Mouse (Mus musculus) fat pad, adult 2 months (tissue): ENCODE data around the gene Kcnj10.
A peak's percentile ranks its signal among the peaks of the same experiment; 100 is the strongest.

Experiments used
- DNase-seq: peaks from one replicate; pipeline ENCODE4 v3.0.0-alpha.2; 2011; ENCODE audit warnings: low read depth, low spot score; ENCODE audit errors: extremely low read depth

The Kcnj10 gene

DNA sequence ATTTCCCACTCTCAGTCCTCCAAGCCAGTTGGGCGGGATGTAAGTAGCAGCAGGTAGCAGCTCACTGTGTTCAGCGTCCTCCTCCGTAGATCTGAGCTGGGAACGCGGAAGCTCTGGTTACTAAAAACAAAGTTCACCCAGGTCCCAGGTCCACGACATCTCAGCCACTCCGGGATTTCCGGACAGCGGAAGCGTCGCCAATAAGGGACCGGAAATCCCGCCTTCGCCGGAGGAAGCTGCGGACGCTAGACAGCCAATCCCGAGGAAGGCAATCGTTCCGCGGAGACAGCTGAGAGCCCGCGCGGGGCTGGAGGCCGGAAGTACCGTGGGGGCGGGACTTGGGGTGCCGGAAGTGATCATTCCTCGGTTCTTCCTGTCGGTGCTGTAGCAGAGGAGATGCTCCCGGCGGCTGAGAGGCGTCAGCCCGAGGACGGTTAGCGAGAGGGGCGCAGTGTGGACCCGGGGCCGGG is 35.2 kb downstream of the Kcnj10 start, which contains the start of gene Pigm:
Gene Pigm, plus strand, starts transcription at position 349 of the 470 bp plus-strand sequence.
- peak; percentile 86 for DNase-seq

DNA sequence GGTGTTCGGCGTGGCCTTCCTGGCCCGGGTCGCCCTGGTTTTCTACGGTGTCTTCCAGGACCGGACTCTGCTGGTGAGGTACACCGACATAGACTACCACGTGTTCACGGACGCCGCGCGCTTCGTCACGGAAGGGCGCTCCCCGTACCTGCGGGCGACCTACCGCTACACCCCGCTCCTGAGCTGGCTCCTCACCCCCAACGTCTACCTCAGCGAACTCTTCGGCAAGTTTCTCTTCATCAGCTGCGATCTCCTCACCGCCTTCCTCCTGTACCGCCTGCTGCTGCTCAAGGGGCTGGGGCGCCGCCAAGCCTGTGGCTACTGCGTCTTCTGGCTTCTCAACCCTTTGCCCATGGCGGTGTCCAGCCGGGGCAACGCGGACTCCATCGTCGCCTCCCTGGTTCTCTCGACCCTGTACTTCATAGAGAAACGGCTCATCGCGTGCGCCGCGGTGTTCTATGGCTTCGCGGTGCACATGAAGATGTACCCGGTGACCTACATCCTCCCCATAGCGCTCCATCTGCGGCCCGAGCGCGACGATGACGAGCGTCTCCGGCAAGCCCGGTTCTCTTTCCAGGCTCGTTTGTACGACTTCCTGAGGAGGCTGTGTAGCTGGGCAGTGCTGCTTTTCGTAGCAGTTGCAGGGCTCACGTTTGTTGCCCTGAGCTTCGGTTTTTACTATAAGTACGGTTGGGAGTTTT is 35.9 kb downstream of the Kcnj10 start:
- no peak for DNase-seq

DNA sequence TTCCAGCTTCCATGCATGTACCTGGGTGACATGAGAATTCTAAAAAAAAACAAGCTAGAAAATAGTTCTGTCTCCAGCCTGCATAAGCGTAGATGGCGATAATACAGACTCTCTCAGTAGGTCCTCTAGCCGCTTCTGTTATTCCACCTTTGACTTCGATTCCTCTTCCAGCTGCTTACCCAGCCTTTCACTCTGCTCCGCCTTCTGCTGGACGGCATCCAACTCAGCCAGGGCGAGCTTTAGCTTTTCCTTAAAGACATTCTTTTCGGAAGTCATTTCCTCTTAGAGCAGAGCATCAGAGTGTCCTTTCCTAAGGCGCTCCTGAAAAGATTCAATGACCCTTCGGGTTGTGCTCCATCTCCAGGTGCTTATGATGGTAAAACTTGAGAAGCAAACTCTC is 39.1 kb downstream of the Kcnj10 start:
- no peak for DNase-seq

DNA sequence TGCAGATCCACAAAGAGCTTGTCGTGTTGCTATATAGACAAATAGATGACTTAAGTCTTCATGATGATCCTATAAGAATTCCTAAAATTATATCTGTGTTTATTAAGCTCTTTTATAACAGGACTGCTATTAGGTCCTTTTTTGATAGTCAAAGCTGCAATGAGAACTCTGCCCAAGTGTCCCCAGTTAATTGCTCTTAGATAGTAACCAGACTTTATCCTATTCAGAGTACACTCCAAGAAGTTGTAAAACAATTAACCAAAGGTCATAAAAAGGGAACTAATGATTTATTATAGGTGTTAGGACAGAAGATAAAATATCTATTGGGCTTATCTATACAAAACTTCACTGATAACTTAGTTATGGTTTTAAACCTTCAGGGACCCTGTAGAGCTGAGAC is 41.1 kb downstream of the Kcnj10 start:
- no peak for DNase-seq

DNA sequence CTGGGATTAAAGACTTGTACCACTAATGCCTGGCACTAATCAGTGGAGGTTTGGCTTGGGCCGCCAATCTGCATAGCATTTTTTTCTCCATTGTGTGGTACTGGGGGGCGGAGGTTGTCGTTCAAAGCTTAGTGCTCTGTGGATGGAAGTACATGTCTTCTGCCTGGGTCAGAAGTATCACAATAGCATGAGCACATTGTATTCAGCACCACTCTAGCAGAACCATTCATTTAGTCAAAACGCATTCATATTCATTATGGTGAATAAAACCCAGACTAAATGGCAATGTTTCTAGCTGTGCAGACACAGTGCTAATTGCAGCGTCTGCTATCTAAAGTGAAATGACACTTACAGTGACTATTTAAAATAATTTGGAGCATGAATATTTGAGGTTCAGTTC is 46.2 kb downstream of the Kcnj10 start:
- no peak for DNase-seq

DNA sequence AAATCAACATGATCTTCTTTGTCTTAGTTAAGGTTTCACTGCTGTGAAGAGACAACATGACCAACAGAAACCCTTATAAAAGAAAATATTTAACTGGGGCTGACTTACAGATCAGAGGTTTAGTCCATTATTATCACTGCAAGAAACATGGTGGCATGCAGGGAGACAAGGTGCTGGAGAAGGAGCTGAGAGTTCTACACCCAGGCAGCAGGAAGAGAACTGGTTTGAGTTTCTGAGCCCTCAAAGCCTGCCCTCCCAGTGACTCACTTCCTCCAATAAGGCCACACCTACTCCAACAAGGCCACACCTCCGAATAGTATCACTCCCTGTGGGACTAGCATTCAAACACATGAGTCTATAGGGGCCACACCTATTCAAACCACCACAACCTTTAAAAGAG is 49.8 kb downstream of the Kcnj10 start:
- no peak for DNase-seq

DNA sequence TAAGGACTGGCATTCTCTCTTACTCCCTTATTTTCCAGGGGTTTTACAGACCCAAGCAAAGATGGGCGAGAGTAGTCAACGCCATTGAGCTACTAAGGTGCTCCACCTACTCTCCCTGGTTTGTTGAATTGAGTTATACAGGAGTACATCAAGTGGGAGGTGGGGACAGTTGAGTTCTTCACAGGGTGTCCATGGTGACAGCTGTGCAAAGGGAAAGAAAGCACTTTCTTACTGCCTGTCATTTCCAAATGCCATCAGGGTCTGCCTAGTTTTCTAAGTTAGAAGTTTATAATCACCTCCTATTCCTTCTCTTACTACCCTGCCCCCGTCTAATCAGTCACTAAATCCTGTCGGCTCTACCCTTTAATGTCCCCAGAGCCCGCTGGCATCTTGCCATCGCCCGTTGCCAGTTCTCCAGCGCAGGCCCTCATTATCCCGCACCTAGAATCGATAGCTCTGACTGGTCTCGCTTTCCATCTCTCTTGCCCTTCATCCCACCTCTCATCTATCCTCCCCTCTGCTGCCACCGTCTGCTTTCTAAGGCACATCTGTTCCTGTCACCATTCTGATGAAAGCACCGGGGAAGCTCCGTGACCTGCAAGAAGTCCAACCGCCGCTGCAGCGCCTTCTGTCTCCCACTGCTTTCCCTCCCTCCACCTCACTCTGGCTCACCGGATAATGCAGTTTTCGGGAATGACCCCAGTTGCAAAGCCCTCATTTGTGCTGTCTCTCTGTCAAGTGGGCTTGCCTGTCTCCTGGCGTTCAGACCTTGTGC is 51.0 kb downstream of the Kcnj10 start:
- DNase-seq, result no peak

DNA sequence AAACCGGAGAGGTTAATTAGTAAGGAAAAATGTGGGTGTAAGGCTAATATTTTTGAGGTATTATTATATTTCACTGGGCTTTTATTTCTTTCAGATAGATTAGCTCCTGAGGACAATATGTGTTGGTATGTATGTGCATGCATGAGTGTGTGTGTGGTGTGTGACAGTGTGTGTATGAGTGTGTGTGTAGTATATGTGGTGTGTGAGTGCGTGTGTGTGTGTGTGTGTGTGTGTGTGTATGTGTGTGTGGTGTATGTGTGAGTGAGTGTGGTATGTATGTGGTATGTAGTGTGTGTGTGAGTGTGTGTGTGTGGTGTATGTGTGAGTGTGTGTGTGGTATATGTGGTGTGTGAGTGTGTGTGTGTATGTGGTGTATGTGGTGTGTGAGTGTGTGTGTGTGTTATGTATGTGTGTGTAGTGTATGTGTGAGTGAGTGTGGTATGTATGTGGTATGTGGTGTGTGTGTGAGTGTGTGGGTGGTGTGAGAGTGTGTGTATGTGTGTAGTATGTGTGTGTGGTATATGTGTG is 51.7 kb downstream of the Kcnj10 start:
- DNase-seq, result no peak

DNA sequence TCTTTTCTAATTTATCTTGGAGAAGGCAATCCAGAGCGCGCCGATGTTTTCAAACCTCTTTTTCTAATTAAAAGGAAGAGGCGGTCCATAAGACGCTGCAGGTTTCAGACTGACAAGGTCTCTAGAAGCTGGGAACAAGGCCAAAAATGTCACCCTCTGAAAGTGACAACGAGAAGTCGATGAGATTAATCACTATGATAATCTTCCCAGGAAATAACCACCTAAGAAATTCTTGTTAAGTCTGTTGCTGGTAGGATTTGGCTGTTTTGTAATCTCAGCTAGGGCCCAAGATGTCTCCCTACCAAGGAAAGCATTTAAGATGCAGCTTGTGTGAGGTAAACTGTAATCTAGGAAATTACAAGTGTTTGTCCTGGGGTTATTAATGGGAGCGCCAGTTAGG is 52.7 kb downstream of the Kcnj10 start:
- no peak for DNase-seq

DNA sequence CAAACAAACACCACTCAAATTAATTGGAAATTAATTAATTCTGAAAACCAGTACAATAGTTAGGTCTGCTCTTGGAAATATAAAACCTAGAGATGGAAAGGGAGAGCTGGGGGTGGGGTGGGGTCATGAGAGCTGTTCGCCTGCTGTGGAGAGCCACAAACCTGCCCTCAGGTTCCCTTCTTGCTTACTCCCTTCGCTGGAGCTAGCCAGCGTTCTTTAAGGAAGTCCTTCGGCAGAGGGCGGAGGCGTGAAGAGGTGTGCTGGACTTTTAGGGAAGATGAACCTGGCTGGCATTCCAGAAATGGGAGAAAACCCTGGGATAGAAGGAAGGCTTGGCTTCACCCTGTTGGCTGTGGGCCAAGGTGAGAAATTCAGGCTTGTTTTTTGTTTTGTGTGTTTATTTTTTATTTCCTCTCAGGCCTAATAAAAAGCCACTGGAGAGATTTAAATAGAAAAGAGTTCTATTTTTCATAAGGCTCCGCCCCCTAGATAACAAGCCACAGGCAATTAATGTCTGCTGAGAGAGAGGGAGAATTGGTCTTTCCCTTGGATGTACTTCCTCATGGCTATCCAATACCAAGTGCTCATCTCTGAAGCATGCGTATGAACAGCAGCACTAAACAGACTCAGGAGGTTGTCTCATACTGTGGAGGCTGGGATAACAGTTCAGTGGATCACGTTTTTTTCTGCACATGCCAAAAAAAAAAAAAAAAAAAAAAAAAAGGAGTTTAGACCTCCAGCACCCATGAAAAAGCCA is 56.2 kb downstream of the Kcnj10 start:
- no peak for DNase-seq

DNA sequence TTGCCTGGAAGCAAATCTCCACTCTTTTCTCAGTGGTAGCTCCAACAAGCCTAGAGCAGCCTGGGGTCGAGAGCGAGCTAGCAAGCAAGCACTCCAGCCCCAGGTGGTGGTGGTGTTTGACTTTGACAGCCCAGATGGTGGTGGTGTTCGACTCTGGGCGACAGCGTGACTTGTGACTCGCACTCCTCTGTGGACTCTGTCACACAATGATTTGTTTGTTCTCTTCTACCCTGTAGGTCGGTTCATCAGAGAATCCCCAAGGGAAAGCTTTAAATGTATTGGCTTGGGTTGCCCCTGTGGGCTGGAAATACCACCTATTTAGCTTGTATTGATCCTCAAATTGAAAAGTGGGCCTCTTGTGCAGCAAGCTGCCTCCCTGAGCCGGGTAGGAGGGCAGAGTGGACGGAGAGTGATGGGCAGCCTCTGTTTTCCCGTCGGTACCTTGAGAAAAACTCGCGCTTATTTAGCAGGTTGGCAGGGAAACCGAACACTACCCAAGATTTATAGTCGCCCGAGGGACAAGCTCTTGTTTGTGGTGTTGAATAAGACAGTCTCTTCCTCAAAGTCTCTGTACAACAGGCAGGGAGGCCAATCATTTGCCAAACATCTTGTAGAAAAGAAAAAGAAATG is 65.2 kb downstream of the Kcnj10 start:
- DNase-seq, result no peak

DNA sequence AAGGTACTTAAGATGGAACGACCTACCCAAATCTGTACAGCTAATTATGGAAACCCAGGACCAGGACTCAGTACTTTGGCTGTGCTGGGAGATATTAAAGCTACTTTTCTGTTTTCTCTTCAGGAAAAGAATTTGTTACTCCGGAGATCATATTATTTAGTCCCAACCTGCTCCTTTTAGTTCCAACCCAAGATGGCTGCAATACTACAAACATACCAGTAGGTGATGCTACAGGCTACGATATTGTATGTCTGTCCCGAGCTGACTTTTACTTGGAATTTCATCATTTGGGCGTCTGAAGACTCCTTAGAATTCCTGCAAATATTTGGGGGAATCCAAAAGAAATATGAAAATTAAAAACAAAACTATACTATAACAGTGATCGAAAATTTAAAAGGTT is 68.0 kb downstream of the Kcnj10 start:
- DNase-seq, result no peak

DNA sequence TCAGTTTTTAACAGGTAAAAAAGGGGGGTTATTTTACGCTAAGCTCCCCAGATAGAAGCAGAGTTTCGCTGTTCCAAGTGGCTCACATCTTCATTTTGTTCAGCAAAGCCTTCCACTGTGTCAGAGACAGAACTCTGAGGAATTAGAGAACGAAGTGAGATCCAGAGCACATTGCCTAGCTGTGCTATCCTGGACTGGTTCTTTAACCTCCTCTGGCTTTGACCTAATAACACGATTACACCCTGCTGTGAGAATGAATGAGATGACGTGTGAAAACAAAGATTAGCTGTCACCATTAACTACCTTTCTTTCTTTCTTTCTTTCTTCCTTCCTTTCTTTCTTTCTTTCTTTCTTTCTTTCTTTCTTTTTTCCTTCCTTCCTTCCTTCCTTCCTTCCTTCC is 68.4 kb downstream of the Kcnj10 start:
- DNase-seq, result no peak

DNA sequence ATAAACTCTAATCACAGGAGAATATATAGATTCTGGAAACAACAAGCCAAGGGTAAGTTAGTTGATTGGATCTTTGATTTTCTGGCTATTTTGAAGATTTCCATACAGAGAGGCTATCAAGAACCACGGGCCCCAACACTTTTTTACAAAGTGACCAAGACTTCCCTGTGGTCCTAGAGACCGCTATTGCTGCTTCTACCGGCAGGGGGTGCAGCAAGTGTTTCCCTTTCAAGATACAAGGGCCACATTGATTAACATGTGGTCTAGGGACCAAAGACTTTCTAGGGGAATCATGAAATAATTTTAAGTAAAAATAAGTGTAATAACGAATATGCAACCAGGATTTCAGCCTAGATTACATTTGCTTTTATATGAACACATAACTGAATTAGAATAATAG is 69.8 kb downstream of the Kcnj10 start:
- no peak for DNase-seq

DNA sequence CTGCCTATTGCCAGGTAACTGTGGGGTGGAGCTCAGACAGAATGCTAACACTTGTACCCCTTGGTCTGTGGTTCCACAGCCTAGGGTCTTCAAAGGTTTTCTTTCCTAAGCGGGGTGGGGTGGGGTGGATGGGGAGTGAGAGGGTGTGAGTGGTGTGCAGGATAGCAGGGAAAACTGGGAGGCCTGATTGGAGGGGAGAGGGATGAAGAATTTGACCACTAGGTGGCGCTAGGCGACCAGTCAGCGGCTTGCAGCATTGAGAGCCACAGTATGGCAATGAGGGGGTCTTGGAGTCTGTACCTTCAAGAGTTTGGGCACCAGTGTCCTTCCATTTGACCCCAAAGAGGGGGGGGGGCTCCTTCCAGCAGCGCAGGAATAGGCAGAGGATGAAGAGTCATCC is 71.2 kb downstream of the Kcnj10 start:
- no peak for DNase-seq

DNA sequence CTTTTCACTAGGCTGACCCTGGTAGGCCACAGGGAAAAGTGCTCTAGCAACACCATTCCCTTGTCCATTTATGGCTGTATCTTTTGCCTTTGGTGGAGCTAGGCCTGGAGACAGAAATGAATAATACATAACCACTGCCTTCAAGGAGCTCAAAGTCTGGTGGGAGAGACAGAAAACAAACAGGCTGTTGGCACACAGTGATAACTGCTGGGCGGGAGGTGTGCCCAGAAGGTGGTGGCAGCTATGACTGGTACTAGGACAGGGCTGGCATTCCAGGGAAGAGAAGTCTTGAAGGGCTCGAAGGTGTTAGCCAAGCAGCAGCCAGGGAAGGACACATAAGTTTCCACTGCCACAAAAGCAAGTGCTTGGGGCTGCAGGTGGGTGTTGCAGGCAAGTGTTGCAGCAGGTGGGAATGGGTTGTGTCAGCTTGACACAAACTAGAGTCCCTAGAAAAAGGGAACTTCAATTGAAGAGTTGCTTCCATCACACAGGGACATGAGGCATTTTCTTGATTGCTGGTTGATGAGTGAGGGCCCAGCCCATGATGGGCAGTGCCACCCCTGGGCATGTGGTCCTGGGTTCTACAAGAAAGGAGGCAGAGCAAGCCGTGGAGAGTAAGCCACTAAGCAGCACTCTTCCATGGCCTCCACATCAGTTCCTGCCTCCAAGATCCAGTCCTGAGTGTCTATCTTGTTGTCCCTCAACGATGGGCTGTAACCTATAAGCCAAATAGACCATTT is 72.7 kb downstream of the Kcnj10 start:
- no peak for DNase-seq

DNA sequence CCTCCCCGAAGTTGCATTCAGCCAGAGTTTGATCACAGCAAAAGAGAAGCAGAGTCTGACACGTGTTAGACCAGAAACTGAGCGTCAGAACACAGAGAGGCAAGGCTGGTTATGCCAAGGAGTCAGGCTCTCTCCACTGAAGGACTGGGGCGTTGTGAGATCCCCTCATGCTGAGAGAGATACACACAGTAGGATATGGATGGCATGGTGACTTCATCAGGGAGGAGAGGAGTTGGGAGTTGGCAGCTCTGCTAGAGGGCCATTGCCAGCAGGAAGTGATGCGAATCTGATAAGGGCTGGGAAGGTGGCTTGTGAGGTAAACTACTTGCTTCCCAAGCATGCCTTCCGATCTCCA is 73.2 kb downstream of the Kcnj10 start:
- DNase-seq, result no peak

DNA sequence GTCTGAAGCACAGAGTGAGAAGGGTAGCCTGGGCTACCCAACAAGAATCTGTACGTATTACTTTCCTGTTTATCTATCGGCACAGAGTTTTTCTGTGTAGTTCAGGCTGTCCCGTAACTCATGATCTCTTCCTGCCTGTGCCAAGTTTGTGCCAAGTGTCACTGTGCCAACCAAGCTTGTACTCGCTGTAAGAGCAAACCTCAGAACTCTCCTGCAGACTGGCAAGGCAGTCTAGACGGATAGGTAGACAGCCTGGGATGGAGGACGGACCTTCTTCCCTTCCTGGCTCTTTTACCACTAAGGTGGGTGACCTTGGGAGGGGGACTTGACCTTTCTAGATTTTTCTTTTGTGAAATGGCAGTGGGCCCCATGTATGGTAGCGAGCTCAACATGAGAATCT is 74.1 kb downstream of the Kcnj10 start:
- no peak for DNase-seq

DNA sequence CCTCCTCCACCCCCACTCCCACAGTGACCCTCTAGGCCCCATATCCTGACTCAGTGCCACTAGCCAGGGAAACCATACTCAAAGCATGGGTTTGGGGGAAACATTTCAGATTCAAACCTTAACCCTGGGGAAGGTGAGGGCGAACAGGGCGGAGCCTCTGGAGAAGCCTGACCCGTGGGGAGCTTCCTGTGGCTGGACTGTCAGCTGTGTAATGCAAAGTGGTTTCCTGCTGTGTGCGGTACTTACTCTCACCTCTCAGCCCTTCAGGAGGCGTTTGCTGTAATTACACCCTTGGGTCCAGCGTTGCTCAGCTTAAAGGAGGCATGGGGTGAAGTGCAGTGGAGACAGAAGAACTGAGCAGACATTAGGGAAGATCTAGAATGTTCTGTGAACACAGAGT is 77.2 kb downstream of the Kcnj10 start:
- no peak for DNase-seq

DNA sequence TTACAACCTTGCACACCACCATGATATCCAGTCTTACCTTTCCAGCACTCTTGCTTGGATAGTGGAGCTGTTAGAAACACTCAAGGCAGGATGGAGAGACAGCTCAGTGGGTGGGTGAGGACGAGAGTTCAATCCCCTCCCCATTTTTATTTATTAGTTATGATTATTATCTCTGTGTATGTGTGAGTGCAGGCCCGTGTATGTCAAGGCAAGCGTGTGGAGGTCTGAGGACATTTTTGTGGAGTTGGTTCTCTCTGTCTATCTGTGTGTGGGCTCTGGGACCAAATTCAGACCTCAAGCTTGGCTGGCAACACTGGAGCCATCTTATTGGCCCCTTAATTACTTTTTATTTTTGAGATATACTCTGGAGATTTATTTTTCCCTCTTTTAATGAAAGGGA is 77.6 kb downstream of the Kcnj10 start:
- DNase-seq, result no peak

DNA sequence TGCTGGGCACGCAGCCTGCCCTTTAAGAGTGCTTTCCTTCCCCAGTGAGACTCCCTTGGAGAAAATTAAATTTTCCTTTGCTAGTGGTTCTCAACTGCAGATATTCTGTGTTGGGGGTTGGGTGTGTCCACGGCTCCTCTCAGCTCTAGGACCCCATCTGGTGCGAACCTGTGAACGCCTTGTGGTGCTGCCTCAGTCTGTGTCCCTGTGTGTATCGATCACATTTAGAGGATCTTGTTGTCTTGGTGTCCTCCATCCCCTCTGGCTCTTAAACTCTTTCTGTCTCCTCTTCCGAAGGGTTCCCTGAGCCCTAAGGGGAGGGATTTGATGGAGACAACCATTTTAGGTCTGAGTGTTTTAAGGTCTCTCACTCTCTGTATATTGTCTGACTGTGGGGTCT is 79.2 kb downstream of the Kcnj10 start:
- DNase-seq, result no peak
